Mouse (Mus musculus): Measurements from ENCODE around the gene Gpr15.

GRCm38 (mm10) chr16:58738205-58738604 is 19.3 kb upstream of the Gpr15 start:
- no peak for TF ChIP-seq CTCF (IDR thresholded peaks at IDR 0.05; ENCODE audit: insufficient read depth, low read depth, low read length)
- no peak for TF ChIP-seq POLR2A (IDR thresholded peaks at IDR 0.05; ENCODE audit: insufficient read depth, low read depth, low read length)

Data from olfactory bulb, adult 2 months (tissue).